Mouse (Mus musculus): ENCODE data around the gene Pax9.

The Pax9 gene

GRCm38 (mm10) chr12:56697785-56698184 lies 6.2 kb downstream of the Pax9 start:
- no peak for DNase-seq

GRCm38 (mm10) chr12:56698191-56698980 lies 6.8 kb downstream of the Pax9 start:
- no peak for DNase-seq

GRCm38 (mm10) chr12:56699351-56699750 lies 7.8 kb downstream of the Pax9 start:
- DNase-seq = no peak

- DNase-seq = no peak
Observed at GRCm38 (mm10) chr12:56699915-56700900, 8.6 kb downstream of the Pax9 start.

GRCm38 (mm10) chr12:56701004-56701403 lies 9.4 kb downstream of the Pax9 start:
- no peak for DNase-seq

DNA sequence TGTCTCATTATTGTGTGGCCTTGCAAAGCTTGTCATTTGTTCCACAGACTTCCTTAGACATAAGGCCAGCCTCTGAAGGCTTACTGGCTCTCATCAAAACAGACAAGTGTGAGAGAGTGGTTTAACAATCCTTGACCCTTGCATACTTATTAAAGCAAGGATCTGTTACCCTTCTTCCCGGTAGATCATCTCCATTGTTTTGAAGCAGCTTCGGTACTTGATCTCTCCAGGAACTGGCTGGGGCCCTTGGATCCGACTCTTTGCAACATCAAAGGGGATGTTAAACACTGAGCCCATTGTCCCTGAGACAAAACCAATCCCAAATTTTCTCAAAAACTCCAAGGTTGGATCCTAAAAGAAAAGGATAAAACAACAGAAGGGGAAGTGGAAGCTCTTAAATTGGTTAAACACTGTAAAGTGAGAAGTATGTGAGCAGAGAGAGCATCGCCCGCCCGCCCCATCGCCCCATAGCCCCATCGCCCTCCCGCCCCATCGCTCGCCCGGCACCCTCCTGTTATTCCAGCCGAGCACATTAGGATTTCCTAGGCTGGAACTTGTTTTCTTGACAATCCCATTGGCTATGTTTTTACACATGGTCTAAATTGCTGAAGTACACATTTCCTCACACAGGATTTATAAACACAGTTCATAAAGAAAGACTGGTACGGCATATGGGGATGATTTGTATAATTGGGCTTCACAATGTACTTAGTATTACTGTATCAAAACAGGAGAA lies 26.6 kb downstream of the Pax9 start:
- no peak for DNase-seq

DNA sequence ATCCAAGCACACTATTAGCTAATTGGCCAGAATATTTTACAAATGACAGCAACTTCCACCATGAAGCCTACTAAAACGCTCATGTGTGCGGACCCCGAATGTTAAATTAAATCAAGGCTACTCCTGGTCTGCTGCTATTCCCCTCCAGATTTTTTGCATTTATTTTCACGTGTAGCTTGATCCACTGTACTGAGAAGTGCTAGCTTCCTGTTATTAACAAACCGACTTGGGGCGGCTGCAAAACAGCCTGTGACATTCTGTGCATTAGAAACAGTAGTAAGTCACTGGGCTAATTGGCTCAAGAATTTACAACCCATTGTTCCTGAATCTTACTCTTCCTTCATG lies 27.1 kb downstream of the Pax9 start:
- DNase-seq = no peak

DNA sequence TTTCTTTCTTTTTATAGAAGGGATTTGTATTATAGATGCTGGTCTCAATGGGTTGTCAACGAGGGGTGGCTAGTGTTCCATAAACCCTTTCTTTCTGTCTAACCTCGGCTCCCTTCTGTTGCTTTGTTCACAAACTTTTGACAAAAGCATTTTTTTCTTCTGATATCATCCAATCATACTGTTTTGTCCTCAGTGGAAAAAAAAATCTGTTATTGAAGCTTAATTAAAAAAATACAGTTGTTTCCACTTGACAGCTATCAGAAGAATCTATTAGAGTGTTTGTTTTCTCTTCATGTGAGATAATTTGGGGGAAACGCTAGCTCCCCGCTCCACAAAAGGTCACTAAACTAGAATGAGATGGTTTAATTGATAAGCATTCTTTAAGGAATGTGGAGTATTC lies 36.1 kb downstream of the Pax9 start:
- DNase-seq = no peak

DNA sequence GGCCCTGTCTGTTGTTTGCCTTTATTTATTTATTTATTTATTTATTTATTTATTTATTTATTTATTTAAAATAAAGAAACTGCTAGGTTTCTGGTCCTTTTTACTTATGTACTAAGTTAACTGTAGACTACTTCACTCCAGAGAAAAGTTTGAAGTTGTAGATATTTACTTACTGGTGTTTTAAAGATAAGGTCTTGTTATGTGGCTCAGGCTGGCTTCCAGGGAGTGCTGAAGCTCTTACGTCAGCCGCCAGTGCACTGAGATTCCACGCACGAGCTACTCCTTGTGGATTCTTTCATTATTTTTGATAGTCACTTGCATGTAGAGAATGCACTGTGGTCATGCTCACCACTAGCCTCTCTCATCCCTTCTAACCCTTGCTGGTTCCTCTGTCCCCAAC lies 45.5 kb downstream of the Pax9 start:
- DNase-seq = no peak
